Mouse (Mus musculus): ENCODE measurements around the gene Abcb9.

Gene Abcb9

GRCm38 (mm10) chr5:124093120-124093794 is 2.3 kb downstream of the Abcb9 start:
- no peak for DNase-seq

DNA sequence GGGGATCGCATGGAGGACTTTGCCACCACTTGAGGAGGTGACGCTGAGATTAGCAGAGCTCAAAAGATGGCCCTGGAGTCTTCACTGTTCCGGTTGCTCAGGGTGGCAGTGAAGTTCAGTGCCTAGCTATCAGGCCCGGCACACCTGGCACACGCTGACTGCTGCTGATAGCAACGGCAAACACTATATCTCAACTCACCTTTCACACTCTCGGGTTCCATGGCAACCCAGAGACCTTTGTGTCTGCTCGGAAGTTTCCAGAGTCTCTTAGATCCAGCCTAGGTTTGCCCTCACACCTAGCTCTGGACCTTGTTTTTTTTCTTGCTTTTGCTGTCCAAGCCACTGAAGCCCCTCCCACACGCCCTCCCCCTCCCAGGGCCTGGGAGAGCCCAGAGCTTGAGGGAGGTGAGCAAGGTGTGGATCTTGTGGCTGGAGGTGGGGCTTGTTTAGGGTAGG is 3.6 kb downstream of the Abcb9 start:
- no peak for DNase-seq

- DNase-seq, result no peak
These were observed 5.7 kb downstream of the Abcb9 start for GRCm38 (mm10) chr5:124089868-124090267.

DNA sequence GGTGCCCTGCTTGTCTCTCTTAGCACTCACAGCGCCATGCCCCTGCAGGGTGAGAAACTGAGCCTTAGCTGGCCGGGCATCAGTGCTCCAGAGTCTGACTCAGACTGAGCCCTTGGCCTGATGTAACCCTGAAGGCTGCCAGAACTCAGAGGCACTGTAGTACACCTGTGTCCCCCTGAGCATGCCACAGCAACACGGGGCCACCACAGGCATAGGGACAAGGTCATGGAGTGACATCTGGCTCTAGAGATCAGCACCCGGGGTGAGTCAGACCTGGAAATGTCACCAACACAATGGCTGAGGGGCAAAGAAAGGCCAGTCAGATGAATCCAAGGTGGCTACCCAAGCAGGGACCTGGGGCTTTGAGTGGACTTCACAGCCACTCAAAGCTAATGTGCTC is 8.7 kb downstream of the Abcb9 start:
- DNase-seq, result no peak

GRCm38 (mm10) chr5:124085513-124085912 is 10.1 kb downstream of the Abcb9 start:
- DNase-seq, result no peak

DNA sequence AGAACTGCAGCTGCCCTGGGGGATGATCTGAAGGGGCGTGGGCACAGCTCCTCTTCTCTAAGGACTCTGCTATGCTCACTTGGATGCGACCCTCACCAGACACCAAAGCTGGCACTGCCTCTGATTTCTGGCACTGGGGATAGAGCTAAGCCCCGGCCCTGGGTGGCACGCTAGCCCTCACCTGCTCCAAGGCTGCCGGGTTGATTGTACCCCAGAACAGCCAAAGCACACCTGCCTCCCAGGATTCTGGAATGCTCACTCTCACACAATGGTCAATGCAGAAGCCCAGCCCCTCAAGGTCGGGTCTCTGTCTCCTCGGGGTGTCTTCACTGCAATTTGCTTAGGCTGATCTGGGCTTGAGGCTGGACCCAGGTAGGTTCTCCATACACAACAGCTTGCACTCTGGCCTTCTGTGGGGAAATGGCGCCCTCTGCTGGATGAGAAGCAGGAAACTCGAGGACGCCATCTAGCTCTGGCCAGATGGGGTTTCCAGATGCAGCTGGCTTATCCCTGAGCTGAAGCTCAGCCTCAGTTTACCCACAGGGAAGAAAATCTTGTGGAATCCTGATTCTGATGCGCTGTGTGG is 10.9 kb downstream of the Abcb9 start:
- peak; percentile 68 to 77 for DNase-seq

DNA sequence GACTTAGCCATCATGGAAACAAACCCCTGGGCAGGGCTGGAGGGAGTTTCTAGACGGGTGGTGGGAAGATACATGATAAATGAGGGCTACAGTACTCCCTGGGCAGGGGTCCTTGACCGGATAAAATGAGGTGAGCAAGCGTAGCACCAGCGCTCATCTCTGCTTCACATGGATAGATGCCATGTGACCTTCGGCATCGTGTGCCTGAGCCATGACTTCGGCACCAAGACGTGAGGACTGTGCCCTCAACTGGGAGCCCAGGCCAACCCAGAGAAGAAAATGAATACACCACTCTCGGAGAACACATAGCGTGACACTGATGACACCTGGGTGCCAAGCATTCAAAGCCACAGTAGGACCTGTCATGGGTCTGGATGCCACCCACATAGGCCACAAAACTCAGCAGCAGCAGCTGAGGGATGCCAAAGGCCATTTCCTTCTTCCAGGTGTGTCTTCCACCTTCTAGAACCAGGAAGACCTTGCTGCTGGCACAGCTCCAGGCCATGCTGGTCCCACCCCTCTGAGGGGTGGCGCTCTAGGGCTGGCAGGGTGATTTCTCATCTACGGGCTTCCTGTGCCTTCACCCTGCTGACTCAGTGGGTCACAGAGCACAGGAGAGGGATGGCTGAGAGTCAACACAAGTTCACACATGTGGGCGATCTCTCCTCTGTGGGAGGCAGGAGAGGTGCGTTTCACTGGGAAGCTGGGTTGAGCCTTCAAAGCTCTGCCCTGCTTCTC is 11.6 kb downstream of the Abcb9 start:
- DNase-seq, result peak in 1 of 2 experiments; percentile 65

DNA sequence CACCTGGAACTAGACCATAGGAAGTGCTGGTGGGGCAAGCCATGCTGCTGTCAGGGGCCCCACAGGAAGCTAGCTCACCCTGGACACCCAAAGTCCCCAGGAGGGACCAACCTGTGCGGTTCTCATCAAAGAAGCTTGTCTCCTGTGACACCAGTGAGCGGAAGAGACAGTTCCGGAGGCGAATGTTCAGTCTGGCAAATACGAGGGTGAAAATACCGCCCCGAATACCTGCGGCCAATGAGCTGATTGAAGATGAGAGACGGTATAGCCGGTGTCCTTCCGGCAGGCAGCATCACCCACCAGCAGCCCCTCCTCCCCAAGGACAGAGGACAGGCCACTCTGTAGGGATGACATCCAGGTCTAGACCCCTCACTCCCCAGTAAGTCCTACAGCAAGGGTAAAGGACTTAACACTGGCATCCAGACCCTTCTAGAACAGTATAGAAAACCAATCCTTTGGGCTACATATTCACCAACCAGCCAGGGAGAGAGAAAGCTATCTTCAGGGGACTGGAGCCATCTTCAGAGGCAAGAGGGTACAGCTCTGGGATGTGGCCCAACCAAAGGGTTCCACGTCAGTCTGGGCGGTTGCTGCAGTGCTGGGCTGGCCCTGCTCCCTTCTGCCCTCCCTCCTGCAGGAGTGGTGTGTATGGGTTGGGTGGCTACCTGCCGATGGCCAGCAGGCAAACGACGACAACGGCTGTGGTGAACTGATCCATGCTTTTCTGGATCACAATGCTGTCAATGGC is 12.5 kb downstream of the Abcb9 start:
- DNase-seq, result no peak

GRCm38 (mm10) chr5:124082447-124082846 is 13.2 kb downstream of the Abcb9 start:
- no peak for DNase-seq

- DNase-seq, result peak; percentile 64 to 74
These were observed 15.7 kb downstream of the Abcb9 start for GRCm38 (mm10) chr5:124079880-124080279.

- DNase-seq, result peak; percentile 52 to 71
These were observed 16.7 kb downstream of the Abcb9 start for GRCm38 (mm10) chr5:124078794-124079416.

- peak in 1 of 2 experiments; percentile 41 for DNase-seq
These were observed 17.6 kb downstream of the Abcb9 start for GRCm38 (mm10) chr5:124077856-124078460.

DNA sequence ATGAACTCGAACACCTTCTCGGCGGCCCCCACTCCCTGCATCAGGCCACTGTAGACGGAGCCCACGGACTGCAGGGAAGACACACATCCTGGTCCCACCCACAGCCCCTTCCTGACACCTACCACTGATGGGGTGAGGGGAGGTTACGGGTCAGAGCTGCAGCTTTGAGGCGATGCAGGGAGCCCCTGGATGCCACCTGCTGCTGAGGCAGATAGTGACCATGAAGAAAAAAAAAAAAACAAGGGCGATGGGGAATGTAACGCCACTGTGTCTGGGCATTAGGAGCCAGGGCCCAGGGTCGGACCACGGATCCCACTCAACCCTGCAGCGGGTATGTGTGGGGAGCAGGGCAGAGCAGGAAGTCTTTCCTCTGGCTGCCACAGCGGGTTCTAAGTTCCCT is 18.4 kb downstream of the Abcb9 start:
- DNase-seq, result peak in 1 of 2 experiments; percentile 35

- no peak for DNase-seq
These were observed 19.0 kb downstream of the Abcb9 start for GRCm38 (mm10) chr5:124076559-124076958.

DNA sequence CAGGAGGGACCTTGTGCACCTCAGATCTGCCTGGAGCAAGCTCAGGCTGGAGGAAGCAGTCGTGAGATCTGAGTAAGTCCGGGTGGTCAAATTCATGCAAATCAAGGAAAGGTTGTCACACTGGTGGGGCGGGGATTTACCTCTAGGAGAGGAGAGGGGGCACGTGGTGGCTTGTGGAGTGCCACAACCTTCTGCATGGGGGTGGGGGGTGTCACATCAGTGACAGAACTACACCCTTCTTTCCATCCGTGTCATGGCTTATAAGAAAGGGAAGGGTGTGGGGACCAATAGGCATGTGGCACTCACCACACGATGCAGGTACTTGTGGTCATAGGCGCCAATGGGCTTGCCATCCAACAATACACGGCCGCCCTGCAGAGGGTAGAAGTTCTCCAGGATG is 19.9 kb downstream of the Abcb9 start:
- DNase-seq, result no peak

DNA sequence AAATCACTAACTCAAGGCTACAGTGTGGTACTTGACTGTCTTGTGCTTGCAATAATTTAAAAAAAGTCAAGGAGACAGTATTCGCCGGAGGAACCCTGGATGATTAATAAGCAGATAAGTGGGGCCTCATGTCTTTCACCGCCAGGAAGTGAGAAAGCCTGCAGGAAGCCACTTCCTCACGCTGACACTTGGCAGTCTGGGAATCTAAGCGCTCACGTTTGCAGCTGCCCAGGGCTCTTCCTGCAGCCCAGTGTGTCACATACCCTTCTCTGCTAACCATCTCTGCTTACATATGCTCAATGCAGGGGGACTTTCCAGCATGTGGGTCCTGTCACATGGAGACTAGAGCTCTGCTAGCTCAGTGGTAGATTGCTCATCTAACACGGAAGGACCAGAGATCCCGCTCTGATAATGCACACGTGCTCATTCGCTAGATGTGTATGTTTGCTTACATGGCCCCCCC is 20.7 kb downstream of the Abcb9 start:
- DNase-seq, result peak in 1 of 2 experiments; percentile 53

DNA sequence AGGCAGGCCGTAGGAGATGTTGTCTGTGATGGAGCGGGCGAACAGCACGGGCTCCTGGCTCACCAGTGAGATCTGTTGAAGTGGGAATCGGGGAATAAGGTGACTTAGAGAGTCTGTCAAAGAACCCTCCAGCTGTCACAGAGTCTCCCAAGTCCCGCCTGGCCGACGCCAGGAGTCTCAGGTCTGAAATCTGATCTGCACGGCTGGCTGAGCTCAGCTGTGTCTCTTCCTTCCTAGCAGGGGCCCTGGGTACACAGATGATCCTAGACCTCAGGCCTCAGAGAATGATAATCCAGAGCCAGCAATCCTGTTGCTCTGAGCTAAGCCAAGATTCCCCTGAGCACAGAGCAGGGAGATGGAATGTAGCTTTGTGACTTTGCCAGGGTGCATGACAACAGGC is 21.9 kb downstream of the Abcb9 start:
- DNase-seq, result no peak

DNA sequence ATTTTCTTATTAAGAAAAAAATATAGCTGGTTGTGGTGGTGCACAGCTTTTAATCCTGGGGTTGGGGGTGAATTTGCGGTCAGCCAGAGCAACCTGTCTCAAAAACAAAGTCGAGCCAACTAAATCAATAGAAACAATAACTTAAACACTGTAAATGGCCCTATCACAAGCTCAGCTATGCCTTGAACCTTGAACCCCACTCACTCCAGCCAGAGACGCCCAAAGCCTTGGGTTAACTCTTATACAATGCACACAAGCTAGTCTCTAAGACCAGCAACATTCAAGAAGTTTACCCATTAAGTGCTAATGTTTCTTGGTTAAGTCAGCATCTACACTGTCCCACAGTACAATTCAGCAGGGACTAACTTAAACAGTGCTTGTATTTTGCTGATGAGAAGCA is 25.9 kb downstream of the Abcb9 start:
- DNase-seq, result no peak

- DNase-seq, result no peak
These were observed 33.4 kb downstream of the Abcb9 start for GRCm38 (mm10) chr5:124062037-124062824.

- DNase-seq, result no peak
These were observed 35.9 kb downstream of the Abcb9 start for GRCm38 (mm10) chr5:124059677-124060076.

- no peak for DNase-seq
These were observed 36.8 kb downstream of the Abcb9 start for GRCm38 (mm10) chr5:124058749-124059148.

All from thymus, adult 18-20 months (tissue).